8 mouse cellular contexts compared by ENCODE assay signal in the genomic region with DNA sequence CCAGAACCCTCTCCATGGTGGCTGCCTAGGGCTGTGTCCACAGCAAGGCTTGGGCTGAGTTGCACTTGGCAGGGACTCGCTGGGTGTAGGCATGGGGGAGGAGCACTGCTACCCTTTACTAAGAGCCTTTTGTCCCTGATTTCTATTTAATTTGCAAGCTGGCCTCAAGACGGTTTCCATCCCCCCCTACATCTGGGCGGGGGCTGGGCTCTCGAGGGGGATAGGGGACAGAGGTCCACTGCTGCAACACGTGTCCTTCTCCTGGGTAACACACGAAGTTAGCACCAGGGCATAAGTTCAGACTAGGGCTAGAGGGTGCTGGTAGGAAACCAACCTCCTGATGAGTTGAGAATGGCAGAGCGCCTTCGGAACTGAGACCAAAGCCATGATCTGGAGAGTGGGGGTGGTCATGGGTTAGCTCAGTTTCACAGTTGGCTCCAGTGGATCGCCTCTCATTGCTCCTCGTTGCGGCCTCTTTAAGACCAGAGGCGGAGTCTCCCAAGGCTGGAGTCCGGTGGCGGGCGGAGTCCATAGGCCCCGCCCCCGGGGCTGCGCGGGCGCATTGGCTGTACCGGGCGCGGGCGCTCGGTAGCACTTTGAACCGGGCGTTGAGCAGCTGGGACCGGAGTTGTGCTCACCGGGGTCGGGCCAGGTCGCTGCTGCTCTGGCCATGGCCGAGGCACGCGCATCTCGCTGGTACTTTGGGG. TPM values are rescaled to one million over a fixed set of nuclear protein-coding genes. Genes with fewer than 3 reads are reported as not detected.
A peak's percentile ranks its signal among the peaks of the same experiment; 100 is the strongest.
DNase-seq lines count a peak whose midpoint lies in the region; ATAC-seq and TF ChIP-seq lines count a peak whose summit lies in the region.

A gene (plus strand): TSS at position 524 of the 707 bp plus-strand sequence.

- DNase-seq in MEL (ENCODE audit: low read depth, low spot score) = peak; percentile 93
- DNase-seq in cerebellum, adult 18-20 months = peak; percentile 90 to 92
- peak; percentile 82 for DNase-seq in heart, postnatal 25 days (ENCODE audit: low spot score)
- DNase-seq in layer of hippocampus, adult 11-12 months (ENCODE audit: low spot score) = peak; percentile 88
- peak; percentile 92 for DNase-seq in liver, postnatal 0 days

- TF ChIP-seq EP300 in MEL (IDR thresholded peaks at IDR 0.05; ENCODE audit: low read depth in 1 of 2, low read length in 2 of 2) = no peak
- no peak for TF ChIP-seq EP300 in liver, postnatal 0 days (IDR thresholded peaks at IDR 0.05; ENCODE audit: low read depth)

- no peaks in the 10 kb centered on the region for H3K27me3 ChIP-seq in MEL (ENCODE audit: control insufficient read depth in 1 of 2, insufficient read depth in 2 of 2, low read length in 2 of 2)
- no peaks in the 10 kb centered on the region for H3K27me3 ChIP-seq in forebrain, embryonic 16.5 days (replicated peaks; ENCODE audit: control insufficient read depth, insufficient read depth, low read length)
- no peaks in the 10 kb centered on the region for H3K27me3 ChIP-seq in liver, postnatal 0 days (ENCODE audit: insufficient read depth, low read length)
- H3K27me3 ChIP-seq in neural tube, embryonic 14.5 days (ENCODE audit: control insufficient read depth, insufficient read depth, low read length) = no peaks in the 10 kb centered on the region
- H3K27me3 ChIP-seq in testis, adult 2 months (ENCODE audit: control insufficient read depth, insufficient read depth, low read length) = no peaks in the 10 kb centered on the region

- under 1% methylated on average over 35 of the region's 35 CpGs for WGBS in forebrain, embryonic 16.5 days
- WGBS in liver, postnatal 0 days (ENCODE audit: insufficient replicate concordance) = under 1% methylated on average over 34 of the region's 35 CpGs
- 0% methylated on average over 35 of the region's 35 CpGs for WGBS in neural tube, embryonic 14.5 days

- no peak for TF ChIP-seq RAD21 in MEL (IDR thresholded peaks at IDR 0.05; ENCODE audit: low read depth, low read length)

- H3K4me2 ChIP-seq in forebrain, embryonic 16.5 days (ENCODE audit: low read length) = peak within 1 kb of the TSS; percentile 92
- H3K4me2 ChIP-seq in liver, postnatal 0 days (ENCODE audit: low read depth, low read length) = peak within 1 kb of the TSS; percentile 91
- H3K4me2 ChIP-seq in neural tube, embryonic 14.5 days (ENCODE audit: low read depth, low read length) = peak within 1 kb of the TSS; percentile 95

- no peak for TF ChIP-seq CTCF in MEL (IDR thresholded peaks at IDR 0.05 in 2 of 3, conservative IDR thresholded peaks at IDR 0.05 in 1 of 3; ENCODE audit: control insufficient read depth in 1 of 3, insufficient read depth in 1 of 3, low read depth in 2 of 3, low read length in 3 of 3, poor library complexity in 1 of 3, severe bottlenecking in 1 of 3)
- TF ChIP-seq CTCF in liver, postnatal 0 days (IDR thresholded peaks at IDR 0.05; ENCODE audit: low read depth) = no peak
- no peak; the same call in 1 of the 2 replicates for TF ChIP-seq CTCF in testis, adult 2 months (IDR thresholded peaks at IDR 0.05; ENCODE audit: control insufficient read depth, insufficient read depth, insufficient replicate concordance, low read depth, low read length)

- H3K4me3 ChIP-seq in MEL (ENCODE audit: control insufficient read depth in 1 of 2, insufficient read depth in 1 of 2, low read depth in 2 of 2, low read length in 2 of 2) = peak within 1 kb of the TSS; percentile 63 to 80
- H3K4me3 ChIP-seq in forebrain, embryonic 16.5 days (replicated peaks; ENCODE audit: low read length) = peak within 1 kb of the TSS; percentile 90
- H3K4me3 ChIP-seq in liver, postnatal 0 days (ENCODE audit: low read depth, low read length) = peak within 1 kb of the TSS; percentile 71
- H3K4me3 ChIP-seq in neural tube, embryonic 14.5 days (ENCODE audit: low read depth, low read length) = peak within 1 kb of the TSS; percentile 89
- H3K4me3 ChIP-seq in testis, adult 2 months (ENCODE audit: control insufficient read depth, low read depth, low read length) = peak within 1 kb of the TSS; percentile 96

- intact Hi-C loops in heart, postnatal 25 days (cut with DNase I) = no loop called here

- peak; percentile 78 to 83 for TF ChIP-seq POLR2A in MEL (IDR thresholded peaks at IDR 0.05; ENCODE audit: control insufficient read depth in 1 of 2, insufficient read depth in 1 of 2, low read depth in 1 of 2, low read length in 2 of 2, poor library complexity in 1 of 2)
- 0 out of 2 replicates have a peak, but pooled peaks have one; percentile 14 for TF ChIP-seq POLR2A in testis, adult 2 months (IDR thresholded peaks at IDR 0.05; ENCODE audit: control insufficient read depth, low read depth, low read length)

- H3K79me2 ChIP-seq in MEL (ENCODE audit: control insufficient read depth, insufficient read depth, low read length, poor library complexity) = peaks cover 28% of the 10 kb centered on the region

- H3K36me3 ChIP-seq in MEL (ENCODE audit: control insufficient read depth in 1 of 2, insufficient read depth in 2 of 2, low read length in 2 of 2) = peaks cover 3 to 14% of the 10 kb centered on the region in 2 experiments; a peak in 3 of 4 replicates
- H3K36me3 ChIP-seq in forebrain, embryonic 16.5 days (ENCODE audit: control insufficient read depth, insufficient read depth) = peaks cover 7% of the 10 kb centered on the region; the same call in 1 of the 2 replicates
- peaks cover 30% of the 10 kb centered on the region for H3K36me3 ChIP-seq in liver, postnatal 0 days (replicated peaks; ENCODE audit: insufficient read depth, low read length)
- peaks cover 45% of the 10 kb centered on the region for H3K36me3 ChIP-seq in neural tube, embryonic 14.5 days (ENCODE audit: control insufficient read depth, insufficient read depth, low read length)
- H3K36me3 ChIP-seq in testis, adult 2 months (ENCODE audit: control insufficient read depth, insufficient read depth, low read length) = no peaks in the 10 kb centered on the region; the same call in 1 of the 2 replicates

- peak; percentile 87 for ATAC-seq in forebrain, embryonic 16.5 days
- ATAC-seq in liver, postnatal 0 days = peak; percentile 79
- peak; percentile 84 for ATAC-seq in neural tube, embryonic 14.5 days (ENCODE audit: low read depth)

- H3K4me1 ChIP-seq in MEL (ENCODE audit: control insufficient read depth in 1 of 2, insufficient read depth in 2 of 2, low read length in 2 of 2) = peaks cover 0 to 20% of the 10 kb centered on the region in 2 experiments; a peak in 2 of 4 replicates
- H3K4me1 ChIP-seq in forebrain, embryonic 16.5 days (replicated peaks; ENCODE audit: control insufficient read depth, insufficient read depth, low read length) = peaks cover 27% of the 10 kb centered on the region
- H3K4me1 ChIP-seq in liver, postnatal 0 days (ENCODE audit: insufficient read depth) = peaks cover 33% of the 10 kb centered on the region
- peaks cover 25% of the 10 kb centered on the region for H3K4me1 ChIP-seq in neural tube, embryonic 14.5 days (ENCODE audit: control insufficient read depth, insufficient read depth, low read length)
- H3K4me1 ChIP-seq in testis, adult 2 months (ENCODE audit: control insufficient read depth, insufficient read depth, low read length) = peaks cover 11% of the 10 kb centered on the region

- H3K9me3 ChIP-seq in MEL (replicated peaks; ENCODE audit: insufficient read depth, low read length) = no peaks in the 10 kb centered on the region
- H3K9me3 ChIP-seq in forebrain, embryonic 16.5 days (ENCODE audit: control insufficient read depth, low read length) = no peaks in the 10 kb centered on the region
- H3K9me3 ChIP-seq in liver, postnatal 0 days (ENCODE audit: low read length) = no peaks in the 10 kb centered on the region
- H3K9me3 ChIP-seq in neural tube, embryonic 14.5 days (ENCODE audit: control insufficient read depth, low read length) = no peaks in the 10 kb centered on the region

- peak within 1 kb of the TSS; percentile 54 for H3K27ac ChIP-seq in MEL (ENCODE audit: control insufficient read depth, low read depth, low read length)
- peak within 1 kb of the TSS; percentile 68 for H3K27ac ChIP-seq in forebrain, embryonic 16.5 days (ENCODE audit: low read length)
- H3K27ac ChIP-seq in liver, postnatal 0 days (ENCODE audit: low read depth) = peak within 1 kb of the TSS; percentile 88
- peak within 1 kb of the TSS; percentile 60 for H3K27ac ChIP-seq in neural tube, embryonic 14.5 days (ENCODE audit: low read depth, low read length)
- peak within 1 kb of the TSS; percentile 59; the same call in 1 of the 2 replicates for H3K27ac ChIP-seq in testis, adult 2 months (ENCODE audit: control insufficient read depth, insufficient read depth, low read depth, low read length)

- peak within 1 kb of the TSS; percentile 87 for H3K9ac ChIP-seq in MEL (ENCODE audit: control insufficient read depth, low read depth, low read length, poor library complexity, severe bottlenecking)
- peak within 1 kb of the TSS; percentile 77 for H3K9ac ChIP-seq in forebrain, embryonic 16.5 days (replicated peaks; ENCODE audit: low read depth, low read length)
- peak within 1 kb of the TSS; percentile 83 for H3K9ac ChIP-seq in liver, postnatal 0 days (replicated peaks)
- peak within 1 kb of the TSS; percentile 81 for H3K9ac ChIP-seq in neural tube, embryonic 14.5 days (replicated peaks; ENCODE audit: low read depth, low read length)

TF ChIP-seq in MEL, 35 proteins besides CTCF, POLR2A, EP300 and RAD21 (continues in another document):
- TF ChIP-seq ETS1 (IDR thresholded peaks at IDR 0.05; ENCODE audit: low read depth, low read length) = no peak
- no peak for TF ChIP-seq E2F4 (IDR thresholded peaks at IDR 0.05; ENCODE audit: borderline replicate concordance, low read depth, low read length)
- TF ChIP-seq TAL1 (IDR thresholded peaks at IDR 0.05; ENCODE audit: low read length) = no peak
- TF ChIP-seq UBTF (IDR thresholded peaks at IDR 0.05; ENCODE audit: borderline replicate concordance, insufficient read depth, low read depth, low read length) = 0 out of 2 replicates have a peak, but pooled peaks have one; percentile 43
- TF ChIP-seq USF2 (IDR thresholded peaks at IDR 0.05; ENCODE audit: borderline replicate concordance in 1 of 2, insufficient read depth in 1 of 2, low read depth in 1 of 2, low read length in 2 of 2) = no peak
- TF ChIP-seq MYC (IDR thresholded peaks at IDR 0.05; ENCODE audit: low read depth, low read length) = peak; percentile 85
- no peak for TF ChIP-seq SMC3 (IDR thresholded peaks at IDR 0.05; ENCODE audit: low read depth, low read length)
- peak; percentile 95 for TF ChIP-seq NELFE (IDR thresholded peaks at IDR 0.05; ENCODE audit: low read depth, low read length)
- TF ChIP-seq MXI1 (IDR thresholded peaks at IDR 0.05; ENCODE audit: low read depth, low read length) = peak; percentile 63; the same call in 1 of the 2 replicates

RNA-seq across cellular contexts. Expression of the gene that starts here (rescaled TPM):
- 40.4 and 52.0 TPM in 2 replicates for total RNA-seq in MEL (2012; rRNA removed)
- polyA plus RNA-seq in MEL (2012; ENCODE audit: insufficient read depth in 1 of 2, insufficient read length in 2 of 2, low read depth in 1 of 2, low replicate concordance in 2 of 2, missing spikeins in 1 of 2) = 10 to 100 TPM in 1 of 2 experiments, not detected in 1; 53.6 TPM
- polyA plus RNA-seq in forebrain, embryonic 16.5 days (2015; fragmentation: Nextera tagmentation; extraction: Ambion mirVana) = 26.5 and 29.5 TPM in 2 replicates
- 10 to 100 TPM; 13.1 to 14.8 TPM for total RNA-seq in heart, postnatal 25 days (2021)
- polyA plus RNA-seq in liver, postnatal 0 days (2015; fragmentation: Nextera tagmentation; extraction: Ambion mirVana) = 96.7 and 99.7 TPM in 2 replicates
- 24.7 and 30.0 TPM in 2 replicates for polyA plus RNA-seq in neural tube, embryonic 14.5 days (2014; fragmentation: Nextera tagmentation; extraction: Ambion mirVana)
- polyA plus RNA-seq in testis, adult 2 months (2012; rRNA removed) = 68.3 and 75.0 TPM in 2 replicates

Comparison
In these comparisons a context has a peak if more than half of its experiments do, and no peak if none do; other contexts are left out.
1. Peak in every context shown above with its lines: DNase-seq, ATAC-seq, H3K4me3 ChIP-seq and H3K27ac ChIP-seq.